Mouse (Mus musculus) B cell, adult 2 months (primary cell): ENCODE measurements around the gene Bri3.
A peak's percentile ranks its signal among the peaks of the same experiment; 100 is the strongest.

Source experiments
- DNase-seq, 2 experiments: peaks; one replicate each; pipeline ENCODE4 v3.0.0; 2022

Bri3 gene

DNA sequence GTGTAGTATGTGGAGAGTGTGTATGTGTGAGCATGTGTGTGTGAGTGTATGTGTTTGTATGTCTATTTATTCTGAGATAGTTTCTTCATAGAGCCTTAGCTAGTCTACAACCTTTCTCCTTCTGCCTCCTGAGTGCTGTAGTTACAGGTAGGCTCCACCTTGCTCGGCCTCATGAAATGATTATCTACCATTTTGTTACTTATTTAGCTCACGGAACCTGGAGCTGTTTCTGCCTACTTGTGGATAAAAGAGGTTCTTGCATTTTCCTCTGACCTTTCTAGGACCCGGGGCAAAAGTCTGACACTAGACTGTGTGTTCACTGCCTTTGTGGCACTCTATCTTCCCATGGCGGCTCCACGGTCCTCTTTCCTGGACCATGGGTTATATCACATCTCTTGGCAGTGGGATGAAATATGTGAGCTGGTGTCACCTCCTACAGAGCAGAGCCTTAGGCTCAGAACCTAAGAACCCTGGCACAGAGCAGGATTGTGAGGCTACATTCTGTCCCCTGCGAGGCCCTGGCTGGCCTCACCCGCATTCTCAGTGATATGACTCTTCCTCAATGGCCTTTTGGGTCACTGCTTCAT is at the start of gene Bri3:
Bri3 (plus strand) TSS at position 537 of the 587 bp plus-strand sequence.
- no peak for DNase-seq

DNA sequence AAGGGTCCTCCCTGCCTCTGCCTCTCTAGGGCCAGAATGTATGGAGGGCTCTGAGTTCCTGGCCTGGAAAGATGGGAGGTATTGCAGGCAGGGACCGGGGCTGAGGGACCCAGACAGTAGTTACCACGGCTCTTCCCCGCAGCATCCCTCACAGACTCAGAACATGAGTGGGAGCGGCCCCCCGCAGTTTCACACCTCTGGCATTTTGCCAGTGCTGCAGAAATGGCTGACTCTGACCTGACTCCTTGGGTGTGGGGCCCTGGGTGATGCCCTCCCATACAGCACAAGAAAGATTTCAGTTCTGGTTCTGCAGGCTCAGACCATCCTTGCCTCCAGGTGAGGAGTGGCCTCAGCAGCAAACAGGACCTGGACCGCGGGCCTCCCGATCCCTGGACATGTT is 48.7 kb upstream of the Bri3 start:
- no peak for DNase-seq

DNA sequence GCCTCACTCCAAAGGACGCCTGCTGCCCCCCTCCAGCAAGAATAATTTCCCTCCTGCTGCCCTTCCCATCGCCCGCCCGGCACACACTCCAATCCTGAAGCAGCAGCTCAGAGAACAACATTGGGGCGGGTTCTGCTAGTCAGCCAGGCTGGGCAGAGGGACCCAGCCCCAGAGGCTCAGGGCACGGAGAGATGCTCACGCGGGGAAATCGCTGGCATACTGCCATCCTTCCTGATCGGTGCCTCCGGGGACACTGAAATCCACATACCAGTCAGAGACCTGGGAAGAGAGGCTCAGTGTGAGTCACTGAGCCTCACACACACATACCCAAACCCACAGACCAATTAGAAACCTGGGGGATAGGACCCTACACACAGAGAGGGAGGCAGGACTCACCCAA is 43.6 kb upstream of the Bri3 start:
- no peak for DNase-seq

DNA sequence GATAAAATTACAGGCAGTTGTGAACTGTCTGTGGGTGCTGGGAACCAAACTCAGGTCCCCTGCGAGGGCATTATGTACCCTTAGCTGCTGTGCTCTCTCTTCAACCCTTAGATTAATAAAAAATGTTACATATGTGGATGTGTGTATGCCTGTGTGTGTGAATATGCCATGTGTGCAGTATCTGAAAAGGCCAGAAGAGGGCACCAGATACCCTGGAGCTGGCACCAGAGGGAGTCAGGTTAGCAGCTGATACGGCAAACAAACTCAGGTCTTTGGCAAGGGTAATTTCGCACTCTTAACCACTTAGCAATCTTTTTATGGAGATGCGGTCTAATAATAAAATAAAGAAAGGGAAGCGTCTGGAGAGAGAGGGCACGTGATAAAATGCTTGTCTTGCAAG is 41.8 kb upstream of the Bri3 start:
- DNase-seq, result peak; percentile 36 to 37

DNA sequence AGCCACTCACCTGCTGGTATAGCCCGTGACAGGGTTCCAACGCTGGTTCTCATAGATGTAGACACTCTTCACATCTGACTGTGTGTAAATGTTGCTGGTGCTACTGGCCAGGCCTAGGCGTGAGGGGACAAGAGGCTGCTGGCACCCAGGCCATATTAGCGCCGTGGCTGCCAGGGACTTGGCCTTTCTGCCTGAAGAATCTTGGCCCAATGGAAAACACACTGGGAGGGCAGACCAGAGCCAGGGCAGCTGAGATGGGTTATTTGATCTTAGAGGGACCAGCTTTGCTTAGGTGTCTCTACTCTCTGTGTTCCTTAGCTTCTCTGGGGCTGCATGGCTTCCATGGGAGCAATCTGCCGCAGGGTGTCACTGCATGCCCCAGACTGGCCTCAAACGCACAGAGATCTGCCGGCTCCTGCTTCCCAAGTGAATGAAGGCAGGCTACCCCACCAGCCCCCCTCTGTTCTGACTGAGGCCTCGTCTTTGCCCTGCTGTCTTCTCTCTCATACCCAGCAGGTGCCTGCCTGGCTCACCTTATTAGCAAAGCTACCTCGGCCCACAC is 40.8 kb upstream of the Bri3 start:
- no peak for DNase-seq

DNA sequence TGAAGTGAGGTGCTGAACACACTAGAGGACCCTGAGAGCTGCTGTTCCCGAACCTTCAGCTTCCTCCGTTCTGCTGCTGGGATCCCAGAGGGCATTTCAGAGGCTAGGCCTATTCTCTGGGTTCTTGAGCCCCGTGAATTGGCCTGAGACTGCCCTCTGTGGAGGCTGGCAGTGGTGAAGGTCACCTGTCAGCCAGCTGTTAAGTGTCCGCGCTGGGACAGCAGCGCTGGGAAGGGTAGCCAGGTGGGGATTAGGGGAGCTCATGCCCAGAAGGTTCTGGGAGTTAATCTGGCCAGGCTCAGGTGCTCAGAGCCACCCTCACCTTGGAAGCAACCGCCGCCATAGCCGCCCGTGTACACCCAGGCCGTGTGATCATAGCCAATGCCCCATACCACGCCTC is 39.9 kb upstream of the Bri3 start:
- DNase-seq, result no peak

DNA sequence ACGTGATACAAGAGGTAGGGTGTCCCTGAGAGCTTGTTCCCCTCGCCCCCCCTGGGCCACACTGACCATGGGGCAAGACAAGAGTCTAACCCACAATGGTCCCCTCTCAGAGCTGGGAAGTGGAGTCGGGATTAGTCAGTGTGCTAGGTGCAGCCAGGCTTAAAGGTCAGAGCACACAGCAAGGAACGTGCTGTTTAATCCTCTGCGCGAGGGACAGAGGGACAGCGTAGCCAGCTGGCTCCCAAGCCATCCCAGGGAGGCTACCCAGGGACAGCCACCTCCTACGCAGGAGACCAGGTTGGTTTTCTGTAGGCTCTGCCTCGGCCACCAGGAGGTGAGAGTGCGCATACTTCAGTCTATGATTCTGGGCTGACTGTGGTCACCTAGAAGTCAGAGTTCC is 39.3 kb upstream of the Bri3 start:
- DNase-seq, result no peak

DNA sequence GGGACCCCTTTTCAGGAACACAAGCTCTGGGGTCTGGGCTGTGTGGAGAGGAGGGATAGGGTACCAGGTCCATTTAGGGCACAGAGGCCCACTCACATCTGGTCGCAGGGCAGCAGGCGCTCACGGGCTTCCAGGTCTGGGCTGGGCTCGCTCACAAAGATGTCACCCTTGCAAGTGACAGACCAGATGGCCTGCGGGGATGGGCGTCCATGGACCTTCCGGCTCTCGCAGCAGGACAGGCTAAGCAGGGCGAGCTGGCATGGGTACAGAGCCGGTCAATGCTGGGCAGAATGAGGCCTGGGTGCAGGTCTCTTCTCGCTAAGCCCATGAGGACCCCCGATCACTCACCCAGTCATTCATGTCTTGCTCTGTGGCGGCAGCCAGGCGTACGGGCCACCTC is 38.2 kb upstream of the Bri3 start:
- no peak for DNase-seq

DNA sequence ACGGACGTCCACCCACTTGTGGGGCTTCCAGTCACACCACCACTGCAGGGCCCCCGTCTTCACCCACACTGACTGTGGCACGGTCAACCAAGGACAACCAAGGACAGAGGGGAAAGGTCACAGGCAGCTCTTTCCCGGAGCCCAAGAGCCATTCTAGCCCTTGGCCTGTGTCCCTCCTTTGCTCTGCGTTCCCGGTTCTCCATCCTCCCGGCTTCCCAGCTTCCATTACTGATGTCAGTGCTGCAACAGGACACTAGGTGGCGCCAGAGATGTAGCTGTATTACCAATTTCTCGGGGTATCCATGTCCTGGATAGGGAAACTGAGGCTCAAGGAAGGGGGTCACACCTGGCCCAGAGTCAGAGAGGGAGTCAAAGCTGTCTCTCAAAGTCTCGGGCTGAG is 36.8 kb upstream of the Bri3 start:
- peak; percentile 55 to 61 for DNase-seq

DNA sequence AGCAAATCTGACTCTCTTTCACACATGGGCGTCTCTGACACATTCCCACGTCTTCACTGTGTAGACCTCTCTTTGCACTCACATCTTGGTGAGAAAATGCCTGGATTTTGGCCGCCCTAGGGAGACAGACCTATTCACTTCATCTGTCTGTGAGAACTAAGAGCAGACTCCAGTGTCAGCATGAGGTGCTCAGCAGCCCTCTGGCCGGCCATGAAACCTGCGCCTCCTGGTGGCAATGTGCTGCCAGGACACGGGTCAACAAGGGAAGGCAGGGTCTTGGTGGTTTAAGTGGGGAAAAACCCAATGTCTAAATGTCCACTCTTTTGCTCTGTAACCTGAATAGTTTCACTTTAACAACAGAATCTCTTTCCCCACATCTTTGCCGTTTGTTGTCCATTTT is 29.8 kb upstream of the Bri3 start:
- peak; percentile 79 to 81 for DNase-seq

DNA sequence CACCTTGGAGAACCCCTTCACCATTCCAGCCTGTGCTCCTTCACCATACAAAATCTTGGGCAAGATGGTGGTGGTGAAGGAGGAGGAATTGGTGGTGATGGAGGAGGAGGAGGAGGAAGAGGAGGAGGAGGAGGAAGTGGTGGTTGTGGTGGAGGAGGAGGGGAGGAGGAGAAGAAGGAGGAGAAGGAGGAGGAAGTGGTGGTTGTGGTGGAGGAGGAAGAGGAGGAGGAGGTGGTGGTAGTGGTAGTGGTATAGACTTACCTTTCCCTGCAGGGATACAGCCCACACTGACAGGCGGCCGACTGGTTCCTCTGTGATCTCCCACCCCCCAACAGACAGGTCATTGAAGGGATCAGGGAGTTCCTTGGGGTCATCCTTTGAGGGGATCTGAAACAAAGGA is 28.2 kb upstream of the Bri3 start:
- no peak for DNase-seq

DNA sequence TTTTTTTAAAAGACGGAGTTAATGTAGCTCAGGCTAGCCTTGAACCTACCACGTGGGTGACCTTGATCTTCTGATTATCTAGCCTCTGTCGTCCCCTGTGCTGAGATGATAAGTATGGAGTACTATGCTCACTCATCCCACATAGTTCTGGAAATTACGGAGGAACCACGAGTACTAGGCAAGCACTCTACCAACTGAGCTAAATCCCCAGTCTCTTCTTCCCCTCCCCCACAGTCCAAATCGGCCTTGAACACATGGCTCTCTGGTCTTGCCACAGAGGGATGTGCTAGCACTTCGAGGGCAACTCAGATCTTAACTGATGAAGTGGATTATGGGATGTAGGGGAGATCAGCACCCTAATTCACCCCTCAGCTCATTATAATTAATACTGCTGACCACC is 26.2 kb upstream of the Bri3 start:
- DNase-seq, result no peak

DNA sequence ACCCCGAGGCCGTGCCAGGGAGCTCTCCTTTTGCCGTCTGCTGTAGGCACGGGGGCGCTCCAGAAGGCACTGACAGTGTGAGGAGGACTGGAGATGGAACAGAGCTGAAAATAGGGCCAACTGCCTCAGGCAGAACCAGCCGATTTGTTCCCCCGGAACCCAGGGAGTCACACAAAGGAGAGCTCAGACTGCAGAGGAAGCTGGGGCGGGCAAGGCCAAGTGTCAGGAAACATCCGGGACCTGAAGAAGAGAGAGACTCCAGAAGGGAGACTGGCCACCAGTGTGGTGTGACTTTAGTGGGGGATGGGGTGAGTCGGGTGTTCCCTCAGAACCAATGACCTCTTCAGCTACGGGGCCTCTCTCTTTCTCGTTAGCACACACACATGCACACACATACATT is 24.9 kb upstream of the Bri3 start:
- DNase-seq, result no peak

DNA sequence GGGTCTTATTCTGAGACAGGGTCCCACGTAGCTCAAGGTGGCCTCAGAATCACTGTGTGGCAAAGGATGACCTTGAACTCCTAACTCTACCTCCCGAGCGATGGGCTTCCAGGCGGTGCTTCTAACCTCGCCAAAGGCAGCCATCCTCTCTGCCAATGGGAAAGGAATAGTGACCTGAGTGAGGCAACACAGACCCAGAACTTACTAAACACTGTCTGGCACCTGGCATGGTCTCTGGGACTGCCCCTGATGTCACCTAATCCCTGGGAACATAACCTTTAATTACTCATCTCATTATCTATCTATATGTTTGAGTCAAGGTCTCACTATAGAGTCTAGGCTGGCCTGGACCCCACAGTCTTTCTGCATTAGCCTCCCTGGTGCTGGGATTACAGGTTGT is 24.3 kb upstream of the Bri3 start:
- DNase-seq, result no peak

DNA sequence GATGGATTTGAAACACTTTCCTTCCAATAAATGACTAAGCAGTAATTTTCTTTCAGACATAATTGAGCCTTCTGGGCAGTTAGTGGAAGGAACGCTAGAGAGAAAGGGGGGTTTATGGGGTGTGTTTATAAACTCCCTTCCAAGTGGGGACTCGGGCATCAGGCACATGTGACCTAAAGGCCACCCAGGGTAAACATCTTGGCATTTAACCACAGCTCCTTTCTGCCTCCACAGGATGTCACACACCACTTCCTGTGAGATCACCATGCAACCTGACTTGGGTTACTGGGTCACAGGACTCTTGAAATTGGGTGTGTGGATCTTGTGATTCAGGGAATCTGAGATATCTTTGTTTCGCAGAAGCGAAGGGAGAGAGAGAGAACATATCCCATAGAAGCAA is 22.9 kb upstream of the Bri3 start:
- peak; percentile 72 to 77 for DNase-seq

DNA sequence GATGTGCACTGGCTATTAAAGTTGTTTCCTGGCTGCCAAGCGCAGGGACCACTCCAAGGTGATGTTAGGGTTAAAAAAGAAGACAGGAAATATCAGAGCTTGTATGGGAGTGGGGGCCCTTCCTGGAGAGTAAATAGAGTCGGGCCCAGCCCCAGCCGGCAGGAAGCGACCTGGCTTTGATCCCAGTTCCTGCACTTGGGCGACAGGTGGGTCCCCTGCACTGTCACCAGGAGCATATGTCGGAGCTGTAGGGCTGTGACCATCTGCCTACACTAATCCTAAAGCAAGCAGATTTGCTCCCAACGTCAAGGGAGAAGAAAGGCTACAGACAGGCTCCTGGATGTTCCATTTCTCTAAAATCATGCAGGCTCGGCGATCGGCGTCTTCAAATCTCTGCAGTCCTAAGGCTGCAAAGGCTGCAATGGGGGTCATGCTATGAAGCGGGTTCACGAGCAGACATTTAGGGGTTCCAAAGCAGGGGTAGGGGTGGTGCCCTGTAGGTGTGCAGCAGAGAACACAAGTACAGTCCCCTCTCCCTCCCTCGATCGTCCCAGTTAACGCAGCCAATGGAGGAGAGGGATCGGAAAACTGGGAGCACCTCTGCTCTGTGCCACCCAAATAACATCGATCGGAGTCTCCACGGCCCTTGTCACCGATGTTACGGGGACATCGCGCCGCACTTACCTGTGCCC is 21.3 kb upstream of the Bri3 start:
- peak in 1 of 2 experiments; percentile 53 for DNase-seq

DNA sequence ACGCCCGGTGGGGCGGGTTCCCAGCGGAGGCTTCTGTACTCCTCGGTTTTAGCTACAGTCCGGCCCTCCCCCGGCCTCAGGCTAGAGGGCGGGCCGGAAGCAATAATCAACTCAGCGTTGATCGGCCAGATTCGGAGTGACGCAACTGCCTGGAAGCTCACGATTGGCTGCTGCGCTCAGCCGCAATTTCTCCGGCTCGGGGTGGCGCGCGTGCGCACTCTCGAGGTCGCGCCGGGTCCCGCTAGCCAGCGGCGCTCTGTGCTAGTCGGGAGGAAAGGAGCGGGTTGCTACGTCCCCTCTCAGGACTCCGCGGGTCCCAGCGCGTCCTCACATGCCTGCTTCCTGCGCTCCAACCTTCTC is 20.8 kb upstream of the Bri3 start, which contains the start of gene Tecpr1:
Tecpr1 (minus strand) TSS at position 113 of the 360 bp plus-strand sequence.
- DNase-seq, result peak; percentile 92

DNA sequence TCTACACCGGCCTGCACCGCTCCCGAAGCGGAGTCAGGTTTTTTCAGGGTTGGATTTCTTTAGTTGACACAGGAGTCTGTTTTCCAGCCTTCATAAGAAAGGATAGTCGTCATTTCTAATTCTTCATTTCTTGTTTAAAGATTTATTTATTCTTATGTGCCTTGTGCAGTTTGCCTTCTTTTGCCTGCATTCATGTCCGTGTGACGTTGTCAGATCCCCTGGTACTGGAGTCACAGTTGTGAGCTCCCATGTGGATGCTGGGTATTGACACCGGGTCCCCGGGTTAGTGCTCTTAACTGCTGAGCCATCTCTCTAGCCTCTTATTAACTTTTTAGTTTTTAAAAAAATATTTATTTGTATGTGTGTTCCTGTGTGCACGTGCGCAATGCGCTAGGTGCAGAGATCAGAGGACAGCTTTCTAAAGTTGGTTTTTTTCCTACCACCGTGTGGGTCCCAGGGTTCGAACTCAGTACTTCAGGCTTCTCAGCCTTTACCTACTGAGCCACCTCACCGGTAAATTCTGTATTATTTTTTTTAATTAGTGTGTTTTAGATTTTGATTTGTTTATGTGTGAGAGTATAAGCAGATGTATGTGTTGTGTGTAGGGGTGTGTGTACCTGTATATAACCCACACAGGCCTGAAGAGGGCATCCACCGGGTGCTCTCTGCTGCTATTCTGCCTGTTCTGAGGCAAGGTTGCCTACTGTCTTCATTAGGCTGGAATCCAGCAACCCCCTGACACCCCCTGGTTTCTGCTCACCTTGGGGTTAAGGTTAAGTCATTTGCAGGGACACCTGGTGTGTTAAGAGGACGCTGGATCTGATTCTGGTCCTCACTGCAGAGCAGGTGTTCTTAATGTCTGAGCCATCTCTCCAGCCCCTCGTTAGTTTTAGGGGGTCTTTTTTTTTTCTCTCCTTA is 20.1 kb upstream of the Bri3 start:
- peak in 1 of 2 experiments; percentile 33 for DNase-seq

DNA sequence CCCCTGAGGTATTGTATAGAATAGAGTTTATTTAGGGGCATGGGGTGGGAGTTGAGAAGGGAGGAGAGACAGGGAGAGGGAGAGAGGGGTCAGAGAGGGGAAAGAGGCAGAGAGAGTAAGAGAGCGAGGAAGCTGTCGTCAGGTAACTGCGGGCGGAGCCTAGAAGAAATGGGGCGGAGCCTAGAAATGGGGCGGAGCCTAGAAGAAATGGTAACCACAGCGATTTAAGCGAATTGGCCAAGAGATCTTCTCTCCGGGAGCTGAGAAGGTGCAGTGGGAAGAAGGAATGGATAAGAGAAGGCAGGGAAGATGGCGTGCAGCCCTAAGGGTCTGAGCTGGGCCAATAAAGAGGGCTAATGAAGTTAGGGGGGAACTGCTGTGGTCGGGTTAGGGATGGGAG is 18.0 kb upstream of the Bri3 start:
- no peak for DNase-seq

DNA sequence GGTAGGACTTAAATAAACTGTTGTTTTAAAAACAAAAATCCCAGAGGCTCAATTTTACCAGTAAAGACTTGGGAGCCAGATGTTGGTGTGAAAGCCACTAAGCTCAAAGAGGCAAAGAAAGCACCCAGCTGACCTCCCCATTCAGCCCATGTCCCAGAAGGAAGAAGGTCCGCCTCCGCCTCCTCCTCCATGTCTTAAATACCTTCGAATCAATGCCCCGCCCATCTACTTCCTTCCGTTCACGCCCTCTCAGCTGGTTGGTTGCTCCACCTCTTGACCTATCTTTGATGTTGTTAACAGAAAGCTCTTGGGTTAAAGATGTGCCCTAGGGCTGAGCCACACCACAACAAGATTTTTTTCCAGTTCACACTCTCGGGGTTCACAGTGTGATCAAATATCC is 14.0 kb upstream of the Bri3 start:
- no peak for DNase-seq

DNA sequence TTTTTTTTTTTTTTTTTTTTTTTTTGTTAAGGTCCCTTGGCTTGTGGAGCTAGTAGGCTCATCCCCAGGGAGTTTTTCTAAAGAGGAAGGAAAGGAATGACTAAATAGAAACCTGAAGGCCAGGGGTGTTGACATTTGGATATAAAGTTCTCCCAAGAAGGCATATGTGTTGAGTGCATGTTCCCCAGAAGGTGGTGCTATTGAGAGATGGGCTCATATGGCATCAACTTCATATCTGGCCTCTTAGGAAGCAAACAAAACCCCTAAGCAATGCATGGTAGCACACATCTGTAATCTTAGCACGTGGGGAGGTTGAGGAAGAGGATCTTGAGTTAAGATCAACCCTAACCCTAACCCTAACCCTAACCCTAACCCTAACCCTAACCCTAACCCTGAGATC is 12.8 kb upstream of the Bri3 start:
- DNase-seq, result no peak

DNA sequence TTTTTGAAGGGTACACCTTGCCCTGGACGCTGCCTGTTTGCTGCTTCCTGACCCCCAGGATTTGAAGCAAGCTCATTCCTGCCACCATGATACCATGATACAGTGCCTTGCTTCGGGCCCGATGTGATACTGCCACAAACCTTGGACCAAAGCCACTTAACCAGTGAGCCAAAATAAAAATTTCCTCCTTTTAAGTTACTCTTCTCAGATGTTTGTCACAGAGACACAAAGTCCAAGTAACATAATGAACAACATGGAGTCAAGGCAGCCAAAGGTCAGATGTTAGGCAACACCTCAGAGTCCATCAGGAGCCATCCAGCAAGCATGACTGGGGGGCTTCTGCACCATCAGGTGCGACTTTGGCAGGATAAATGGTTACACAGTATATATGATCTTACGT is 11.7 kb upstream of the Bri3 start:
- no peak for DNase-seq

DNA sequence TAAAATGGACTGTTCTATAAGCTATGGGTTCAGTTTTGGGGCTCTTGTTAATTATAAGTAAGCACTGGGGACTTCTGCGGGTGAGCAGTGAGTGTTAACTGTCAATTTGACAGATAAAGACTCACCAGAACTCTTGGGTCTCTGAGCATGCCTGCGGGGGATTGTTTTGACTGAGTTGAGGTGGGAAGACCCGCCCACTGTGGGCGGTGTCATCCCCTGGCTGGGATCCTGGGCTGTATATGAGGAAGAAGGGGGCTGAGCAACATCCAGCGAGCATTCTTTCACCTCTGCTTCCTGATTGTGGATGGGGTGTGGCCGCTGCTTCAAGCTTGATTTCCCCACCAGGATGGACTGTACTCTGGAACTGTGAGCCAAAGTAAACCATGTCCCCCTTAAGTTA is 10.0 kb upstream of the Bri3 start:
- DNase-seq, result no peak

DNA sequence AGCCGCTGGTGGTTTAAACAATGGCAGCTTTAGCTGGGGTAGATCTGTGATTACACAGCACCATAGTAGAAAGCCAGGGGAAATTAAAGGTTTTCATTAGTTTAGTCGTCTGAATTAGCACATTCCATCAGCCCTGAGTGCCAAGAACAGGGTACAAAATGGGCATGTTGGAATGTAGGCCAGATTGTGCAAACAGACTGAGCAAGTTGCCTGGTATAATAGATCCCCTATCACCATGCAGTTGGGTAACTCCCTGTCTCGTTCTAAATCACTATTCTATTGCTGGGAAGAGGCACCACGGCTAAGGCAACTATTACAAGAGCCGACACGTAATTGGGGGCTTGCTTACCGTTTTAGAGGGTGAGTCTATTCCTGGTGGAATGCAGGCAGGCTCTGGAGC is 9.5 kb upstream of the Bri3 start:
- no peak for DNase-seq
